In genomic region chr9:25309505-25310182, GRCm38 (mm10) we compare ENCODE assay signal across 8 mouse cellular contexts. TPM values are rescaled to one million over a fixed set of nuclear protein-coding genes. Genes with fewer than 3 reads are reported as not detected.
DNase-seq lines count a peak whose midpoint lies in the region; ATAC-seq and TF ChIP-seq lines count a peak whose summit lies in the region.

No protein-coding gene starts in this region.

- no peaks in the 10 kb centered on the region for H3K4me1 ChIP-seq in intestine, postnatal 0 days (replicated peaks; ENCODE audit: control insufficient read depth, insufficient read depth, low read length)

- H3K4me2 ChIP-seq in intestine, postnatal 0 days (replicated peaks; ENCODE audit: low read depth), result no peak overlapping the region

- H3K27ac ChIP-seq in left cerebral cortex, adult 2 months, result no peak overlapping the region
- no peak overlapping the region for H3K27ac ChIP-seq in intestine, postnatal 0 days (ENCODE audit: low read depth, low read length)

- in situ Hi-C loops in Patski (cut with MboI; ENCODE audit: low pct_unique_long_range_greater_than_20kb), result loop anchor here (5.0 to 25.0 kb wide), 2 partner anchors 137 to 597 kb away; no protein-coding TSS in a partner anchor

- H3K27me3 ChIP-seq in Patski, result no peaks in the 10 kb centered on the region
- no peaks in the 10 kb centered on the region for H3K27me3 ChIP-seq in intestine, postnatal 0 days (replicated peaks; ENCODE audit: control insufficient read depth, insufficient read depth, low read length)

- peak; percentile 77 for TF ChIP-seq CTCF in left cerebral cortex, adult 2 months (IDR thresholded peaks at IDR 0.05)
- TF ChIP-seq CTCF in Patski (IDR thresholded peaks at IDR 0.05), result peak; percentile 70
- peak; percentile 85 for TF ChIP-seq CTCF in intestine, postnatal 0 days (IDR thresholded peaks at IDR 0.05; ENCODE audit: low read depth)

- 71% methylated on average over 1 of the region's 1 CpGs for WGBS in intestine, postnatal 0 days

- H3K9ac ChIP-seq in intestine, postnatal 0 days (ENCODE audit: low read depth, low read length), result no peak overlapping the region

- POLR2A ChIA-PET in Patski (lab: Charles Lee), result interaction anchor here (0.6 kb wide), 1 partner anchor 49 kb away, joined by 5 read pairs; no protein-coding TSS in a partner anchor

- no peak overlapping the region for H3K4me3 ChIP-seq in left cerebral cortex, adult 2 months
- H3K4me3 ChIP-seq in intestine, postnatal 0 days (ENCODE audit: low read depth, low read length), result no peak overlapping the region

- intact Hi-C loops in left cerebral cortex, adult 2 months (cut with DNase I), result loop anchor here (2.0 to 5.0 kb wide), 2 partner anchors 143 to 157 kb away; partner anchors contain the start of gene Herpud2

- H3K36me3 ChIP-seq in intestine, postnatal 0 days (ENCODE audit: control insufficient read depth, insufficient read depth), result peaks cover 21% of the 10 kb centered on the region

- no peak for DNase-seq in left cerebral cortex, adult 2 months (ENCODE audit: extremely low spot score in 1 of 2, low spot score in 2 of 2)
- DNase-seq in left cerebral cortex, adult 18-20 months (ENCODE audit: low spot score in 2 of 2), result no peak
- no peak for DNase-seq in Patski (ENCODE audit: low read depth, low spot score)
- DNase-seq in embryo, embryonic 11 days, result peak; percentile 79
- peak; percentile 65 for DNase-seq in mesoderm, embryonic 11.5 days (ENCODE audit: low read depth, low spot score)
- DNase-seq in urinary bladder, postnatal 36 days (ENCODE audit: low spot score in 2 of 2), result no peak
- DNase-seq in frontal cortex, postnatal 25 days (ENCODE audit: low spot score in 2 of 2), result no peak

- no peaks in the 10 kb centered on the region for H3K9me3 ChIP-seq in intestine, postnatal 0 days (ENCODE audit: control insufficient read depth)

- CTCF ChIA-PET in Patski (lab: Charles Lee), result interaction anchor here (0.8 to 5.1 kb wide), 8 partner anchors 9 to 282 kb away, joined by 3 to 54 read pairs (median 5); no protein-coding TSS in a partner anchor

- no peak for ATAC-seq in Patski
- 0 out of 2 replicates have a peak, but pooled peaks have one; percentile 41 for ATAC-seq in intestine, postnatal 0 days

RNA-seq across cellular contexts. Expression of gene Sept7, which starts 57.4 kb away (rescaled TPM):
- total RNA-seq in left cerebral cortex, adult 2 months (2021), result 100 to 1,000 TPM; 349 to 384 TPM
- total RNA-seq in left cerebral cortex, adult 18-20 months (2021), result 100 to 1,000 TPM; 360 to 378 TPM
- 170 TPM for polyA plus RNA-seq in Patski (2021)
- 147 and 151 TPM in 2 replicates for polyA plus RNA-seq in intestine, postnatal 0 days (2015; fragmentation: Nextera tagmentation; extraction: Ambion mirVana)

Comparison
In these comparisons a context has a peak if more than half of its experiments do, and no peak if none do; other contexts are left out.
1. DNase-seq: peak in embryo, embryonic 11 days (single experiment) and mesoderm, embryonic 11.5 days (single experiment); none in left cerebral cortex, adult 2 months (0 of 2), left cerebral cortex, adult 18-20 months (0 of 2), Patski (single experiment), urinary bladder, postnatal 36 days (0 of 2) and frontal cortex, postnatal 25 days (0 of 2).
2. Peak in every context shown above with its lines, with median percentiles within 50 percentile points of each other: CTCF ChIP-seq.